Mouse (Mus musculus): ENCODE results near the gene Rps11.
"Not testable (repeated sequence)": the region's sequence is repeated elsewhere in the genome, so short reads cannot be mapped to it uniquely, and the experiment has no call there.

Gene Rps11

DNA sequence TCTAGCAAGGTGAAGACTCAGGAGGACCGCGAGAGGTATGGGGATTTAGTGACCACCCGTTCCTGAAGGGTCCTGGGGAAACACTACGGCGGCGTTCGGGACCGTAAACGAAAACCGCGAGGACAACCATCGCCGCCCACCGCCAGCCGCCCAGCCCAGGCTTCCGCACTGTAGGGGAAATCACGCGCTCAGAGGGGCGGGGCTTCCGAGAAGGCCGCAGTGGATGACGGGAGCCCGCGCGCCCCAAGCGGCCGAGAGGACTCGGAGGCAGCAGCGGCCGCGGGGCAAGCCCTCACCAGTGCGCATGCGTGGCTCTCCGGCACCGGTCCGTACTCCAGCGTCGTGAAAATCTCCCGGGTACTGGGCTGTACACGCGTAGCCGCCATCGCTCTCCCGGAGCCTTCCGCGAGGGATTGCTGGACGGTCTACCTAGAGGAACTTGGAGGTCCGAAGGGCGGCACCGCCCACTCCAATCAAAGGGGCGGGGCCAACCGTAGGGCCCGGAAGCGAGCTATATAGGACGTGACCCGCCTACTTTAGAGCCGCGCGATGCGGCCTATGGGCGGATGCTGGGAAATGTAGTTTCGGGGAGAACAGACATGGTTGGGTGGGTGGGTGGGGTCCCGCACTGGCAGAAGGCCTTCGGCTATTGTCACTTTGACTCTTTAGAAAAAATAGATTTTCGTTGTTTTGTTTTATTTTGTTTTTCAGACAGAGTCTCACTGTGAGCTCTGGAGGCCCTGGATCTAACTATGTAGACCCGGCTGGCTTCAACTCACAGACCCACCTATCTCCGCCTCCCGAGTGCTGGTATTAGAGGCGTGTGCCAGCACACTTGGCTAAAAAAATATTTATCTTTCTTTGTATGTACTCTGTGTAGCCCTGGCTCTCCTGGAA, 30.1 kb upstream of the Rps11 start, which contains the start of the genes Pih1d1 and Aldh16a1:
Pih1d1 (plus strand) TSS at position 208 of the 897 bp plus-strand sequence.
Aldh16a1 (minus strand) TSS at position 489 of the 897 bp plus-strand sequence.
- peak; percentile 83 for DNase-seq (ENCODE audit: low read depth)

DNA sequence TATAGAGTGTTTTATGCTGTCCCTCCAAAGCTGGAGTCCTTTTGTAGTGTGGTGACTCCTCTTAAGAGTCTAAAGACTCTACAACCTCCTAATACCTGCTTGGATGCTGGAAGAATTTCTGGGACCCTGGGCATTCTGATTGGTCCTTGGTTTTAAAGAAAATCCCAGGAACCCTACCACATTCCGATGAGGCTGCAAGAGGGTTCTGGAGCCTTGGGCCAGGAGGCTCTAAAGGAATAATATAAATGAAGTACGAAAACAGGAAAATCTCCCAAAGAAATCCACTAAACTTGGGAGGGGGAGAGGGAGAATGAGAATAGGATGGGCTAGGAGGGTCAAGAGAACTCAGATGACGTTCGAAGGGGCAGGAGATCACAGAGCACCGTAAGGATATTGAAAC, 29.3 kb upstream of the Rps11 start:
- DNase-seq (ENCODE audit: low read depth): no peak

DNA sequence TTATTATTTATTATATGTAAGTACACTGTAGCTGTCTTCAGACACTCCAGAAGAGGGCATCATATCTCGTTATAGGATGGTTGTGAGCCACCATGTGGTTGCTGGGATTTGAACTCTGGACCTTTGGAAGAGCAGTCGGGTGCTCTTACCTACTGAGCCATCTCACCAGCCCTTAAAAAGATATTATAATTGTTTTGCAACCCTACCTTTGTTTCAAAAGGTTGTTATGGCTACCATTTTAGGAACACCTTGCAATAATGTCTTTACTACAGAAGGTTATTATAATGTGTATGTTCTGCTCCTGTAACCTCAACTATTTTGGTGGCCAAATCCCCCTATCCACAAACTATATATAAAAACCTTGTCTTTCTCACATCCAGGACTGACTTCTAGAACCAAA, 28.8 kb upstream of the Rps11 start:
- DNase-seq (ENCODE audit: low read depth): not testable (repeated sequence)

DNA sequence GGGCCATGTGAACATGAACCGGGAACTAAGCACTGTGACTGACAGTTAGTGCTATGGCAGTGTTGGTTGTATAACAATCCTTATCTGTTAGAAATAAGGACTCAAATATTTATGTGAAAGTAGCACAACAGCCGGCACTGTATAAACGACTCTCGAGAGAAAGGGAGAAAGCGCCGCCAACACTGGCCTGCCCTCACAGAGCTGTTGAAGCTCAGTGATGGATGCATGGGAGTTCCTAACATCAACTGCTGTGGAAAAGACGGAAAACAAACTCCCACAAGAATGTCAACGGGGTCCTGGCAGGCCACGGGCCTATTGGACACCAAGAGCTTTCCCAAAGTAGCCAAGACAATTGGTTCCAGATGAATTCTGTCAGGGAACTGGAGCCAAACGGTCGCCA, 27.1 kb upstream of the Rps11 start:
- DNase-seq (ENCODE audit: low read depth): peak; percentile 74

- DNase-seq (ENCODE audit: low read depth): no peak
These were observed 26.1 kb upstream of the Rps11 start for GRCm38 (mm10) chr7:45150321-45150720.

- no peak for DNase-seq (ENCODE audit: low read depth)
These were observed 25.3 kb upstream of the Rps11 start for GRCm38 (mm10) chr7:45149545-45149944.

DNA sequence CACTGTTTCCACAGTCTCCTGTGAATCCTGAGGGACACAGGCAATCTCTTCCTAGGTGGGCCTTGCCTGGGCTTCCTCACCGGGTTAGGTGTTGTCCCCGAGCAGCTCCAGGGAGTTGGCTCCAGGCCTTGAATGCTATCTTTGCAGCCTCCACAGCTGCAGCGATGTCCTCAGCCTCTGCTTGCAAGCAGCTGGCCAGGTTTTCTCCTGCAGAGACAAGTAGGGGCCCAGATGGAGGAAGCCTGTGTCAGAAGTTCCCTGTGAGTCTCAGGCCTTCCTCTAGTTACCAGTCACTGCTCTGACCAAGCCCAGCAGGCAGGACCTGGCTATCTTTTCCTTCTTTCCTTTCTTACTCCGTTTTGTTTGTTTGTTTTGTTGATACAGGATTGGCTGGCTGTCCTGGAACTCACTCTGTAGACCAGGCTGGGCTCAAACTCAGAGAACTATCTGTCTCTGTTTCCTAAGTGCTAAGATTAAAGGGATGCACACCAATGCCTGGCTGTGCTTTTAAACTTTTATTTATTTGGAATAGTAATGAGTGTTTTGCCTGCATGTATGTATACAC, 24.4 kb upstream of the Rps11 start:
- no peak for DNase-seq (ENCODE audit: low read depth)

DNA sequence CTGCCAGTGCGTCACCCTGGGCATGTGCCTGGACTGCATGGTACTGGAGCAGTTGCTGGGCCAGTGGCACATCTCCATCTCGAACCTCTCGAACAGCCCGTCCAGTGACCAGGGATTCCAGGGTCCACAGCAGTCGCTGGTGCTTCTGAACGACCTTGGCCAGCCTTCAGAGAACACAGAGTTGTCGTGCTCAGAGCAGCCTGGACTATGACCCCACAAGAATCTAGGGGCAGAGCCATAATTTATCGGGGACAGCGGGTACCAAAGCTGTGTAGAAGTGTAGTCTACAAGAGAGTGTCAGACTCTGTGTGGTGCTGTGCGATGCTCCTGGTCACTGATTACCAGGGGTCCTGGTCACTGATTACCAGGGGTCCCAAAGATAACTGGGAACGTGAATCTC, 23.7 kb upstream of the Rps11 start:
- DNase-seq (ENCODE audit: low read depth): no peak

DNA sequence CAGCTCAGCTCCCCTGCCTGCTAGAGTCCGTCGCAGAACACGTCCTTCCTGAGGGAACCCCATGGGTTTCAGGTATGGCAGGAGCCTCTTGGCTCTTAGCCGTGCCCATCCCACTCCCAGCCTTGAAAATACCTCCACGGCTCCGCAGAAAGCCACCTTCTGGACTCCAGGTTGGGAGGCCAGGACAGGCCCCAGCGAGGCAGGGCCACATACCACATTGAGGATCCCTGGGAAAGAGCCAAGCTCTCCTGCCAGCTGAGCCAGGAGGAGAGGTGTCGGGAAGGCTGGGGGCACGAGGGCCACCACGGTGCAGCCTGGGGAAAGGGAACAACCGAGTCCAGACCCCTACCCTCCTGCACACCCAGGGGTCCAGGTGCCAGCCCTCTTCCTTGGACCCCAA, 23.0 kb upstream of the Rps11 start:
- no peak for DNase-seq (ENCODE audit: low read depth)

- DNase-seq (ENCODE audit: low read depth): no peak
These were observed 21.2 kb upstream of the Rps11 start for GRCm38 (mm10) chr7:45145460-45145859.

- DNase-seq (ENCODE audit: low read depth): no peak
These were observed 20.3 kb upstream of the Rps11 start for GRCm38 (mm10) chr7:45144368-45145174.

GRCm38 (mm10) chr7:45141914-45142313, 17.7 kb upstream of the Rps11 start:
- no peak for DNase-seq (ENCODE audit: low read depth)

GRCm38 (mm10) chr7:45141319-45141718, 17.1 kb upstream of the Rps11 start:
- no peak for DNase-seq (ENCODE audit: low read depth)

GRCm38 (mm10) chr7:45139904-45140723, 15.9 kb upstream of the Rps11 start:
- no peak for DNase-seq (ENCODE audit: low read depth)

DNA sequence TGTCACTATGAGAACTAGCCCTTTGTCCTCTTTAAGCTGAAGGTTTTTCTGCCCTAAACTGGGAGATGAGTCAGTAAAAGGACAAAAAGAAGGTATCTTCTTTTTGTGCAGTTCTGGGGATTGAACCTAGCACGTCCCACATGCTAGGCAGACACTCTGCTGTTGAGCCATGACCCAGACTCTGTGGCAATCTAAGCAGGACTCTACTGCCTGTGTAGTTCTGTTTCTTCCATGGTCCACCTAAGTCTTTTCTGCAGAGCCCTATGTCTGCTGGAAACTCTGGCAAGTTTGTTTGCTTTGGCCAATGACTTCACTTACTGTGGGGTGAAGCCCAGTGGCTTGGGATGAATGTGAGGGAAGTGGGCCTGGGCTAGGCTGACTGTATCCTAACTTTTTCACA, 14.2 kb upstream of the Rps11 start:
- no peak for DNase-seq (ENCODE audit: low read depth)

DNA sequence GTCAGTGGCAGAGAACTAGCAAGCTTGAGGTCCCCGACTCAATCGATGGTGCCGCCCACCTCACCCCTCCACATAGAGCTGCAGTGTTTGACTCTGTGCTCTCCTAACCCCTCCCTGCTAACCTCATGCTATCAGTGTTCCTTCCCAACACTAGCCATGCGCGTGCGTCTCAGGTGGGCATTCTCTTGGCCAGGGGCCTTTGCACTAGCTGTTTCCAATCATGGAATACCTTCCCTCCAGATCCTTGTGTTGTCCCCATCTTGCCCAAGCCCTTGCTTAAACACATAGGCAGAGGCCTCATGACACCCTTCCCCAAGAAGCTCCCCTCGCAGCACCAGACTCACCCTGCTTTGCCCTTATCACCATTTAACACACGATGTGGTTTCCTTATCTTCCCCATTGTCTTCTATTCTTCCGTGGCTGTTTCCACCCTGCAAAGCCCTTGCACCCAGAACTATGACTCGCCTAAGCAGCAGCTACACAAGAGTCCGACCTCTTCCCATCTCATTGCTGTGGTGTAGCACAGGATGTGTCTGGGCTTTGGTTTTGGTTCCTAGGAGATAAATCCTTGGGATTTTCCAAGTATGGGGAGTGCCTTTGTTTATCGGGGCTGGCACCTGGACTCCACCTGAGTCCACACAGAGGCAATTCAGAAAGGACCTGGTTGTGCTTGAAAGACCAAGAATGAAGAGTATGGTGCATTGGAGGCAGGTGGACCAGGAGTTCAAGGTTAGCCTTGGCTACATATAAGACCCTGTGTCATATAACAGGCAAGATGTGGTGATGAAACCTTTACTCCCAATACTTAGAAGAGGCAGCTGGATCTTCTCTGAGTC, 13.2 kb upstream of the Rps11 start:
- no peak for DNase-seq (ENCODE audit: low read depth)

GRCm38 (mm10) chr7:45135993-45136567, 11.8 kb upstream of the Rps11 start, which contains the start of the genes Gm45713 and Flt3l:
Gm45713 (minus strand) TSS chr7:45136231.
Flt3l (minus strand) TSS chr7:45136432.
- peak; percentile 68 for DNase-seq (ENCODE audit: low read depth)

- DNase-seq (ENCODE audit: low read depth): no peak
These were observed 11.1 kb upstream of the Rps11 start for GRCm38 (mm10) chr7:45135370-45135769.

- no peak for DNase-seq (ENCODE audit: low read depth)
These were observed 10.3 kb upstream of the Rps11 start for GRCm38 (mm10) chr7:45134544-45135026.

All from fibroblast of lung, adult 2 months (primary cell).